Mouse (Mus musculus) mesoderm, embryonic 11.5 days (tissue): ENCODE results near the gene Tmem44.
A peak's percentile ranks its signal among the peaks of the same experiment; 100 is the strongest.

Source experiments
- DNase-seq: peaks from one replicate; pipeline ENCODE4 v3.0.0-alpha.2; 2012; ENCODE audit warnings: low read depth, low spot score

Gene Tmem44

DNA sequence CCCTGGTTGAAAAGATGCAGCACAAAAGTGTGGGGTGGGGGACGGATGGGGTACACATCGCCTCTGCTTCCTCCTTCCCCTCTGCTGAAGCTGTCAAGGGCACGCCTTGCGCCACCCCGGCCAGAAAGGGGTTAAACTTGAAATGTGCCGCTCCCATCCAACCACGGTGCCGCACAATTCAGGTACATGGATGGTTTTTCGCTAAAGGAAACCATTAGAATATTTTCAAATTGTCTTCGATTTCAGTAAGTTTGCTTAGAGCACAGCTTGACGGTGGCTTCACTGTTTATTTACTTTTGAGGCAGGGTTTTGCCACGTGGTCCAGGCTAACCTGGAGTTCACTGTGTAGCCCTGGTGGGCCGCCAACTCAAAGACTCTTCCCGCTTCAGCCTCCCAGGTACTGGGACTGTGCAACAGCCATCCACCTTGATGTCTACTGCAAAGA lies at the start of gene Tmem44:
Gene Tmem44 (minus strand): TSS at position 95 of the 445 bp plus-strand sequence.
- no peak for DNase-seq

DNA sequence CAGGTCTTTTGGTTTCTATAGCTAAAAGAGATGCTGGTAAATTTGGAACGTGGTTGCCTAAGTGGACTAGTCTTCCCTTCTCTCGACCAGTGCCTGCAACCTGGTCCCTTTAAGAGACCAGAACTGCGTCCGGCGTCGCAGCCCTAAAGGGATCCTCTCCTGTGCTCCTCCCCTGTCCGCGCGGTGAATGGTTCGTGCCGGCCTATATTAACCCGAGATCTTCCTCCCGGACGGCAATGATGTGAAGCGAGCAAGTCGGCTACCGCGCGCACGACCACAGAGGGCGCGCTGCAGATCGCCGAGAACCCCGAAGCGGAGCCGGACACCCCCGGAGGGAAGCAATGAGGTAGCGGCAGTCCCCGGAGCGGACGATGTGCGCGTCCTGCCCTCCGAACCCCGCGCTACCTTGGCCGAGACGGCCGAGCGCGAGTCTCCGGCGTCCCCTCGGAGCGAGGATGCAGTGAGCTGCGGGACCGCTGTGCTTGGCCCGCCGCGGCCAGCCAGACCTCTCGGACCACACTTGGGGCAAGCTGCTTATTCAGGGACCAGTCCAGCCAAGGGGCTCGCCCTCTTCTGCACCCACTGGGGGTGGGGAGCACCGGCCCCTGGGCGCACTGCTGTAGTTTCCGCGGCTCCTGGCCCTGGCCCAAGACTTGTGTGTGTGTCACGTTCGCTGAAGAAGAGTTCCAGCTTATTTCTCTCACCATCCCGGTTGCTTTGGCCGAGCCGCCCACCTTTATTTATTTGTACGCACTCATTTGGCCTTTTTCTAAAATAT lies 49.0 kb upstream of the Tmem44 start, which contains the start of gene Fam43a:
Gene Fam43a (plus strand): TSS at position 233 of the 778 bp plus-strand sequence.
- peak; percentile 94 for DNase-seq

DNA sequence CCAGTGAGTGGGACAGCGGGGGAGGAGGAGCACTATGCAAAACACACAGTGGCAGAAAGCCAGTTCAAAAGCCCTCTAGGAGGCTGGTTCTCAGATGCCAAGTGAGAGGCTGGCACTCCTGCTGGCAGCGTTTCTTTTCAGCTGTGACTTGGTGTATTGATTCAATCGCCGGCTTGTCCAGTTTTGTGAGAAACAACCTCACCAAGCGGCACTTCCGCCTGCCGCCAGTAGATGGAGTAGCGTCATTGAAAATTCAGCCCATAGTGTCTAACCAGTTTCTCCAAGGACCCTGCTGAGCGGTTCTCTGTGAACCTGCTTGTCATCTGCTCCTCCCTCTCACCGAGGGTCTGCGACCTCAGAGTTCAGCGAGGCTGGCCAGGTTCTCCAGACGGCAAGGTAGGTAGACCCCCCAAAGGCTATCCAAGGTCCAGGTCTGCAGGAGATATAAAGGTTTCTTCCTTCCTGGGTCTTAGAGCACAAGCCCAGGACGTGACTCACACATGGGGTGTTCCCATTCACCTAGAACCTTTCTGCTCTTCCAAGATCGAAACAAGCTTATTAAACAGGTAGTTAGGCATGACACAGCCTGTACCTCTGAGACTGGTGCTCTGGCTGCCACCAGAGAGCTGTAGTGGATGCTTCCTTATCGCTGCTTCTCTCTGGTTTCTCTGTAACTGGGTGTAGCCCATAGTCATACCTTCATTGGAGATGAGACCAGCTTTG lies 46.5 kb upstream of the Tmem44 start:
- peak; percentile 91 for DNase-seq

DNA sequence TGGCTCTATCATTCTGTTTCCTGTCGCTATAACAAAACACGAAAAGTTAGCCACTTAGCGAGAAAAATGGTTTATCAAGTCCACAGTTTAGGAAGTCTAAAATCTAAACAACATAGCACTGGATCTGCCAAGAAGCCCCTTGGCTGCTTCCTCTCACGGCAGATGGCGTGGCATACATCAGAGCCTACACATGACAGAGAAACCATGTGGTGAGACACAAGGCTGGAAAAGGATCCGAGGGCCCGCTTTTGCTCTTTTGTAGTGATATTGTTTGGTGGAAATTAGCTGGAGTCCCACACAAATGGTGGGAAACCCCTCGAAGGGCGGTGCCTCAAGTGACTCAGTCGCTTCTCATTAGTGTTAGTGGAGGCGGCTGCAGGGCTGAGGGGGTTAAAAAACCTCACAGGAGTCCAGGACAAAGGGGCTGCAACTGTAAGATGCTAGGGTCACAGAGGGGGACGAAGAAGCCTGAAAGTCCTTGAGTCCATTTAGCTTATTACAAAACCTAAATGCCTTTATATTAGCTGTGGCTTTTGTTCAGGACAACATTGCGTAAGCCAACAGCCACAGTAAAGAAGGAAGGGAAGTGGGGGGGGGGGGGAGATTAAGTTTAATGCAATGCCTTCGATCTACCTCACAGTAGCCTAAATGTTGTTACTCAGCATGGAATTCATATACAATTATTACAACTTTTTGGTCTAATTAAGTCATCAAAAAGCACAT lies 45.4 kb upstream of the Tmem44 start:
- no peak for DNase-seq

DNA sequence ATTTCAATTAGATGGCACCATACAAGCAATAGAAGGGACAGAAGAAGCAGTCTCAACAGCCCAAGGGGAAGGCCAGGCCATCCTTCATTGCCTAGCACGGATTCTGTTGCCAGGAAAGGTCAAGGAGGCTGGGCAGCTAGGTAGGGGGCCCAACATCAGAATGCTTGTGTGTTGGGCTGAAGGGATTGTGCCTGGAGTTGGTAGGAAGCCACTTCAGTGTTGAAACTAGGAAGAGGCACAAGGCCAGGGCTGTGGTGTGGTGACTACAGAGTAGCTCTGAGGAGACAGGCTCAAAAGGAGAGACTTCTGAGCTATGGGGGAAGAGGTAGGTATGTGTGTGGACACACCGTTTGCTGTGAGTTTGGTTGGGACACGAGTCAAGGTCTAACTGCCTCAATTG lies 44.7 kb upstream of the Tmem44 start:
- no peak for DNase-seq

DNA sequence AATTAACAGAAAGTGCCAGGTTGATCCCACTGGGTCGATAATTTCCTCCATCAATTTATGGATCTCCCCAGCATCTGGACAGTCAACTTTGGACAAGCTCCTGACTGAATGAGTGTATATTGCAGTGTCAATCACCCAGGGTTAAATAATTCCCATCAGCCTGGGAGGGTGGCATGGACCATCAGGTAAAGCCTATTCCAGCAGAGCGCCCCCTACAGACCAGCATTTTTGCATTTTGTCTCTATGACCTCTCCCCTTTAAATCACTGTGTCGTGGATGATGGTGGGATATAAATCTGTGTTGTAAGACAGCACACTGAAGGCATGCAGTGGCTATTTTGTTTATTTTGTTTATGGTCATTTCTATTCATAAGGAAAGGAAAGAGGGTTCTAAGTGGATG lies 41.3 kb upstream of the Tmem44 start:
- no peak for DNase-seq

DNA sequence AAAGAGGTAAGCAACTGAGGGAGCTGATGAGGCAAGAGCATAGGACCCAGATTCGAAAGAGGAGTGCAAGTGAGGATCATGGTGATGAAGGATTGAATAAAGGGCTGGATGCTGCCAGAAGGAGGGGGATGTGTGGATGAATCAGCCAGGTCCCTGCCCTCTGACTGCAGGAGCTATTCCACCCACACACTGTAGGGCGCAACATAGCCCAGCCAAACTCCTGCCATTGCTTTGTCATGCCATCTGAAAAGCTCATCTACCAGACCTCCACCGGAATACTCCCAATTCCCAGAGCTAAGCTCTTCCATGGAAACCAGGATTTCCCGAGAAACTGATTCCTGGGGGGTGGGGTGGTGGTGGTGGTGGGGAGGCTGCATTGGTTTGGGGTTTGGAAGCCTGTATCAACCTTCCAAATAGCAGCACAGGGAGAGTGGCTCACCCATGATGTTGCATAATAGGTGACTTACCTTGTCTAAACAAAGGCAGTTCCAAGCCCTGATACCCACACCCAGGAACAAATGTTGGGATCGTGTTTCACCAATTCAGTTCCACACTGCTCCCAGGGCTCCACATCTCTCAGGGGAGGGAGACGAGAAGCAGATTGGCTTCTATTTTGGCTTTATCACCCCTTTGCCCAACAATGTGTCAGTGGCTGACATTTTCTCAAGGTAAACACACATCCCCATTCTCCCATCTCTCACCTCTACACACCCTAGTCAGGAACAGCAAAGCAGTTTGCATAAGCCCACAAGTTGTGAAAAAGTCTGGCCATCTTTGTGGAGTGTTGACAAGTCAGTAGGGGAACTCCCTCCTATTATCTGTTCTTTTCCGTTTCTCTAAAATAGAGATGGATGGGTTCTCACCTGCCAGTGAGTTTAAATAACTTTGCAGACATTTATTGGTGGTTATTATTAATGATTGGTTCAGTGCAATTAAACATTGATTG lies 39.9 kb upstream of the Tmem44 start:
- DNase-seq = no peak

DNA sequence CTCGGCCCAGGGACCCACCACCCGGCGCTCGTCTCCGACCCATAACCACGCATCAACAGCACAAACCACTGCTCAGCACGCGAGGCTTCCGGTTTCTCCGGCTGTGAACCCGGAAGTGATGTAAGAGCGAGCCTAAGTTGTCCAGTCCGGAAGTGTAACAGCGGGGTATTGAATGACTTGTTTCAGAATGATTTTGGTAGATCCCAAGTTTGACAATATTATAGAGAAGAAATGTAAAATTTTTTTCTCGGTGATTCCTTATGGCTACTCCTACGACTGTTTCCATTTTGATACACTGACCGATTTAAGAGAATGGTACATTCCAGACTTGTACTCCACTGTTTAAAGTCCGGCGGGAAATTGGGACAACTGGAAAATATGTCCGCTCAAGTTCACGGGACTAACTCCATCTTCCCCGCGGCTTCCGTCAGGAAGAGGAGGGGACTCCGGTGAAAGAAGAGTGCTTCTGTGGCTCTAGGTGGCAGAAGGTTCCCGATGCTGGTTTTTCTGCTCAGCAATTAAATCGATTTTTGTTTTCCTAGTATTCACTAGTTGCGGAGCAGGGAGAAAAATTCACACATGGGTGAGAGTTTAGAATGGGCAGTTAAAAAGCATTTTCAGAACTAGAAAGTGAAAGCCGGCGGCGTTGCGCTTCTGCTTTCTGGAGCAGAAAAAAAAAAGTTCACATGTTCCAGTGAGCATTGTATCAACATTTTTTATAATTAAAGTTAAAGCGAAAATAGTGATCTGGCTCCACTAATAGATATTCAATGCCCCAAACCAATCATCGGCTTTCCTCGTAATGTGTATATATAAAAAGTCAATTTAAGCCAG lies 37.1 kb upstream of the Tmem44 start, which contains the start of gene Lsg1:
Gene Lsg1 (minus strand): TSS at position 99 of the 834 bp plus-strand sequence.
- peak; percentile 96 for DNase-seq

DNA sequence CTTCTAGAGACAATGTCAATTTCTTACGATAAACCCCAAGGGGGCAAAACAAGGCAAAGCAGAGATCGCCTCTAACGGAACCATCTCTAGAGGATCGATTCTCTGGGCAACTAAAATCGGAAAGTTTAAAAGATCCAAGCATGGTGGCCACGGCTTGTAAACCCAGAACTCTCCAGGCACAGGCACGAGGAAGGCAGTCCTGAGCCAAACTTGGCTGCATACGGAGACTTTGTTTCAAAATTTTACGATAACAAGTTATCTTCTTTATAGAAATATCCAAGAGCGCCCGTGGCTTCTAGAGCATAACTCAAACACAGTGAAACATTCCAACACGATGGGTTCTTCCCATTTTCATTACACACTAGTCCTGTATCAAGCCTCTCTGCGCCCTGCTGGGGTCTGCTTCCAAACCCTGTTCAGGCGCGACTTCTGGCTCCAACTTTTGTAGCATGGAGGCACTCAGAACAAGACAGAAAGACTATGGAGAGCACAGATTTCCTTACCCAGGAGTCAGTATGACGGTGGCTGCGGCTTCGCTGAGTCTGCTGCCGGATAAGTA lies 36.4 kb upstream of the Tmem44 start:
- DNase-seq = no peak

DNA sequence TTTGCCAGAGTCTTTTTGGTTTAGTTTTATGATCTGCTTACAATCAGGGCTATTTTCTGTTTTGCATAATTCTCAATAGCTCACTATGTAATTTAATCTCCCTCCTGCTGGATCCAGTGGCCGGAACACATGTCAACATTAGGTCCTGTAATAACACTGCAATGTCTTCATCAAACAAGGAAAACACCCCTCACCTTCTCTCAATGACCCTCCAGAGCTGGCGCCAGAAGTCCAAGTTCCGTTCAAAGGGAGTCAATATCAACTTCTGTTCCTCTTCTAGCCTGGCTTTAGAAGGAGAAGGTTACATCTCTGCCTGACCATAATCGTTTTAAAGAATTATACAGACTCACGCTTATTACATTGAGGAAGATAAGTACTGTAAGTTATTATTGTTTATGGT lies 30.1 kb upstream of the Tmem44 start:
- DNase-seq = no peak

DNA sequence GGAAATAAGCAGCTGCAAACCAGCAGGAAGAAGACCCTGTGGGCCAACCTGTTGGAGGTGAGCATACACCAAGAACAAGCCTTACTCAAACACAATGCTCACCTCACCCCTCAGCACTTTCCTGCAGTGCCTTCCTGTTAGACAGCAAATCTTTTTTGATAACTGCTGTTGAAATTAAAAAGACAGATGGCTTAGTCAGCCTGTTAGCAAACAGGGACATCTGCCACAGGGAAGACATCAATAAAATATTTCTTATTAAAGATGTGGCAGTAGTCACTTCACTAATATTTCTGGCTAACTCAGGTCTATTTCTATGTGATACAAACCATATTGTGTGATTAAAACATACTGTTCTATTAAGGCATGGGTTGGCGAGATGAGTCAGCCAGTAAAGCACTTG lies 25.8 kb upstream of the Tmem44 start:
- DNase-seq = no peak

DNA sequence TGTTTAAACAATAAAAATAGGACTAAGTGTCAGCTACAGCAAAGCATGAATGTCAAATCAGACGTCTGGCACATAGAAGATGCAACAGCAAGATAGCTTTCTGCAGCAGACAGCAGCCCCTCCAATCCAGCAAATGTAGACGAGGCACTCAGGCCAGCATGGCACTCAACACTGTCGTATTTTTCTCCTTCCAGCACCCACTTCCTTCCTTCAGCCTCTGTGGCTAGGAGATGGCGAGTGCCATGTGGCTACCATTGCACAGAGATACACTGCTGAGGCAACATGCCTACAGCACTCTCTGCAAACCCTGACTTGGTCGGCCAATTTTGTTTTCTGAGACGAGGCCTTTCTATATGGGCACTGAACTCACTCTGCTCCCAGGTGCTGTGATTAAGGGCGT lies 25.2 kb upstream of the Tmem44 start:
- DNase-seq = no peak

DNA sequence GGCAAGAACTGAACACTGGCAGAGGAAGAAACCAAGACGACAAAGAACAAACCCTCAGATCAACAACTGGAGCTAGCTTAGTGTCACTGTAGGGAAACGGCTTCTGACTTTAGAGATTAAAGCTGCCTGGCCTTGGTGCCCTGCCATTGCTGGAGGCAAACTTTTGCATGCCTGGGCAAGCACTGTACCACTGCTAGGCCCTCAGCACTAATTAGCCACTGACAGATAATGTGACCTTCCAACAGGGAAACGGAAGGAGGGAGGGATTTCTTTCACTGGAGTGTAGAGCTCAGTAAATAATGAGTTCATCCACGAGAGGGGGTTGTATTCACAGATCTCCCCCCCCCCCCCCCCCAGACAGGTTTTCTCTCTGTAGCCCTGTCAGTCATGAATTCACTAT lies 21.6 kb upstream of the Tmem44 start:
- no peak for DNase-seq

DNA sequence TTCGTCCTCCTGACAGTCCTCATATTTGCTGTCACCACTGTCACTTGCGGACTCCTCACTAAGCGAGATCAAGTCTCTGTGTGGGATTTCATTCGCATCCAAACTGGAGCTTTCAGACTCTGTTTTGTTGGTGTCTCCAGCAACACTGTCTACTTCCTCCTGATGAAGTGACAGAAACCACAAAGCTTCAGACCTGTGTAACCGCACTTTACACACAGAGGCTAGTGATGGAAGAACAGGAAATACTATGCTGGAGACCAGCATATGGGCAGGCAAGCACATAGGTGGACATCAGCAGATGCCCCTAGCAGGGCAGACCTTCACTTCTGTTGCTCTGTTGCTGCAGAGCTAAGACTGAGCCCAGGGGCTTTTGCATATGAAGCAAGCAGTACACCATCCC lies 20.7 kb upstream of the Tmem44 start:
- DNase-seq = no peak

DNA sequence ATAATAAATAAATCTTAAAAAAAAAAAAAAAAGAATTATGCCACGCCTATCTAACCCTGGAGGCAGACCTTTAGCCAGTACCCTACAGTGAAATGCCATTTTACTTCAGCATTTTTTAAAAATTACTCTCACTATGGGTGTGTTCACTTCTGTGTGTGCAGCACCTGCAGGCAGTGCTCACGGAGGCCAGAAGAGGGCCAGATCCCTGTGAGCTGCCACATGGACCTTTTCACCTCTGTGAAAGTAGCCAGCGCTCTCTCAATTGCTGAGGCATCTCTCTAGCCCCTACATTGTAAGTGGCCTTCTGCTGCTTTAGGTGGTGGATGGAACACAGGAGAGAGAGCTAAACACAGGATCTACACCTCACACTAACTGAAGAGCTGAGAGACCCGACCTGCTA lies 19.5 kb upstream of the Tmem44 start:
- DNase-seq = no peak

DNA sequence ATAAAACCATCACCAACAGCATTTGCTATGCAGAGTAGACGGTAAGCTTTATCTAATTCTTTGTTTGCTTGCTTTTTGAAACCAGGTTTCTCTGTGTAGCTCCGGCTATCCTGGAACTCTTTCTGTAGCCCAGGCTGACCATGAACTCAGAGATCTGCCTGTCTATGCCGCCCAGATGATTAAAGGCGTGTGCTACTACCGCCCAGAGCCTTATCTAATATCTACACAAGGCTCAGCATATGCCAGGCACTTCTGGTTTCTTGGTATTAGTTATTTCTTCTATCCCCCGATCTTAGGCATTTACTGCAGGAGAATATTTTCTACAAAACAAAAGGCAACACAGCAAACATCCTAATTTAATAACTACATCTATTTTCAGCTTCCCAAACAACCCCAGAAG lies 15.0 kb upstream of the Tmem44 start:
- DNase-seq = no peak

DNA sequence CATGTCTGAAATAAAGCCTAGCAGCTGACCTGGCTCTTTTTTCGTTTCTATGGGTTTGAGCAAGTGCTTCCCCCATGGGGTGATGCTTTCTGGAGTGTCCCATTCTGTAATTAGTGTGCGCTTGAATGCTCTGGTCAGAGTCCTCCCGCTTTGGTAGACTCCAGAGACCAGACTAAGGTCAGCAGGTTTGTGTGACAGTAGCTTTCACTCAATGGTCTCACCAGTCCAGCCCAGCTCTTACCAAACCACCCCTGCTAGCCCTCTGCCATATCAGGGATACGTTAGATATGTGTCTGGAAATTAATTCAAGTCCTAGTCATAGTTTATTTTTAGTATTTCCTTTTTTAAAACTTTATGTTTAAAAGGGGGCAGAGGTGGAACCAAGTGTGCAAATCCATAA lies 10.0 kb upstream of the Tmem44 start:
- no peak for DNase-seq

DNA sequence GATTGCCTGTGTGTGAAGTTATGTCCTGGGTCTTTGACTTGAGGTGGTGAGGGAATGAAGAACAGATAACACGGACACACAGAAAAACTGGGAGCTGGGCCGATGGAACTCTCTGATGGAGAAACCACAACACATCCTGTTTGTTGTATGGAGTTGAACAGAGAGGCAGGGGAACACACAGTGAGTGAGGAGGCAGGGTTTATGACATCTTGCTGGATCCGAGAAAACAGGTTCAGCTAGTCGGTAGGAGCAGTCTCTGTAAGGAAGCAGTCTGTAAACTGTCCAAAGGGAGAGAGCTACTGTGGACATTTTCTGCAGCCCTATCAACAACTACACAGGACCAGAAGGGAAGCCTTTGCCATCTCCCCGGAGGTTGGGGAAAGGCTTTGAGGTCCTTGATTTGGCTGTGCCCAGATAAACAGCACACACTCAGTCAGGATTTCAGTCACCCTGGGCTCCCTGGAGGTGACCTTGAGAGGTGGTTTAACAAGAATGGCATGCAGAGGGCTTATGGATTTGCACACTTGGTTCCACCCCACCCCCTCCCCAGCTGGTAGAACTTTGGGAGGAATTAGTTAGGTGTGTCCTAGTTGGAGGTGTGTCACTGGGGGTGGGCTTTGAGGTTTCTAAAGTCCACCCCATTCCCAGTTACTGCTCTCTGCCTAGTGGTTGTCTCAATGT lies 8.8 kb upstream of the Tmem44 start:
- no peak for DNase-seq

DNA sequence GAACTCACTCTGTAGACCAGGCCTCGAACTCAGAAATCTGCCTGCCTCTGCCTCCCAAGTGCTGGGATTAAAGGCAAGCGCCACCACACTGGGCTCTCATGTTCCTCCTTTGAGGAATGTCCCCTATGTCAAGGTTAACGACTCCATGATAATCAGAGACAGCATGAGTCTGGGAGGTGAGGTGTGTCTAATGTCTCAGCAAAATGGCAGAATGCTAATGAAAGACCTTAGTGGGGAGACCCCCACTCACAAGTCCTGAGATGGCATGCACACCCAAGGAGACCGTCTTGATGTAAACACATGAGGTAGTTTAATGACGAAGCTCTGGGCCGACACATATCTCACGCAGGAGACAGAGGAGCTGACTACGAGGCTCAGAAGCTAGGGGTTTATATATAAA lies 3.5 kb upstream of the Tmem44 start:
- no peak for DNase-seq
